Mouse (Mus musculus) lung, adult 2 months (tissue): Measurements from ENCODE around the gene Cdh23.

Experiments
- CTCF ChIP-seq: fragments of 200-500 bp; IDR thresholded peaks from 2 replicates; pipeline ENCODE4 v1.5.1; 2011; ENCODE audit warnings: mild to moderate bottlenecking, low read length, control low read depth; ENCODE audit not compliant: insufficient read depth
- POLR2A ChIP-seq: fragments of 200-500 bp; IDR thresholded peaks from 2 replicates; pipeline ENCODE4 v1.6.1; 2011; ENCODE audit warnings: low read depth, mild to moderate bottlenecking, control low read depth, low read length, borderline replicate concordance; ENCODE audit errors: extremely low read depth

- TF ChIP-seq CTCF, result no peak
- TF ChIP-seq POLR2A, result no peak
These were observed 440.2 kb downstream of the Cdh23 start for GRCm38 (mm10) chr10:60256088-60256487.
